Mouse (Mus musculus): ENCODE measurements around the gene Cntn5. TPM values are rescaled to one million over a fixed set of nuclear protein-coding genes. Genes with fewer than 3 reads are reported as not detected.

The Cntn5 gene
- total and polyA plus RNA-seq, 2 experiments from 2014 or later, result 17.6 TPM

GRCm38 (mm10) chr9:9937444-9938436 is 966.8 kb downstream of the Cntn5 start:
- no peaks in the 10 kb centered on the region for H3K36me3 ChIP-seq (ENCODE audit: insufficient read depth, low read length)
- TF ChIP-seq CTCF (IDR thresholded peaks at IDR 0.05; ENCODE audit: low read depth), result no peak
- no peaks in the 10 kb centered on the region for H3K27me3 ChIP-seq (ENCODE audit: insufficient read depth, low read length)
- H3K4me2 ChIP-seq (ENCODE audit: low read depth, low read length), result no peak overlapping the region
- H3K9me3 ChIP-seq (ENCODE audit: low read length), result no peaks in the 10 kb centered on the region
- no peak overlapping the region for H3K9ac ChIP-seq (replicated peaks; ENCODE audit: low read length)
- ATAC-seq, result no peak
- DNase-seq (ENCODE audit: low spot score), result no peak
- H3K27ac ChIP-seq, result no peak overlapping the region
- WGBS, result 86% methylated on average over 1 of the region's 1 CpGs
- H3K4me1 ChIP-seq (ENCODE audit: insufficient read depth, low read length), result no peaks in the 10 kb centered on the region
- no peak overlapping the region for H3K4me3 ChIP-seq (ENCODE audit: low read length)

- no peak for ATAC-seq
- WGBS, result 73% methylated on average over 3 of the region's 3 CpGs
- no peaks in the 10 kb centered on the region for H3K27me3 ChIP-seq (ENCODE audit: insufficient read depth, low read length)
Measured at GRCm38 (mm10) chr9:9920580-9920979, 984.0 kb downstream of the Cntn5 start.

GRCm38 (mm10) chr9:9899070-9899469 is 1005.5 kb downstream of the Cntn5 start:
- Histone ChIP-seq H3K36me3 (ENCODE audit: insufficient read depth, low read length) (no peaks in the 10 kb centered on the region), H3K9ac (replicated peaks; ENCODE audit: low read length) (no peak overlapping the region), H3K9me3 (ENCODE audit: low read length) (no peaks in the 10 kb centered on the region), H3K4me3 (ENCODE audit: low read length) (no peak overlapping the region), H3K4me2 (ENCODE audit: low read depth, low read length) (no peak overlapping the region), H3K27ac (no peak overlapping the region), H3K4me1 (ENCODE audit: insufficient read depth, low read length) (no peaks in the 10 kb centered on the region), H3K27me3 (ENCODE audit: insufficient read depth, low read length) (no peaks in the 10 kb centered on the region)
- ATAC-seq (peak; percentile 91), DNase-seq (ENCODE audit: low spot score) (peak; percentile 81)
- WGBS, result 36% methylated on average over 5 of the region's 5 CpGs
- no peak for TF ChIP-seq CTCF (IDR thresholded peaks at IDR 0.05; ENCODE audit: low read depth)

More at GRCm38 (mm10) chr9:9920580-9920979, 984.0 kb downstream of the Cntn5 start:
- Histone ChIP-seq H3K9me3 (ENCODE audit: low read length) (no peaks in the 10 kb centered on the region), H3K4me3 (ENCODE audit: low read length) (no peak overlapping the region), H3K4me2 (ENCODE audit: low read depth, low read length) (no peak overlapping the region), H3K4me1 (ENCODE audit: insufficient read depth, low read length) (no peaks in the 10 kb centered on the region), H3K9ac (replicated peaks; ENCODE audit: low read length) (no peak overlapping the region), H3K36me3 (ENCODE audit: insufficient read depth, low read length) (no peaks in the 10 kb centered on the region), H3K27ac (no peak overlapping the region)
- no peak for DNase-seq (ENCODE audit: low spot score)
- no peak for TF ChIP-seq CTCF (IDR thresholded peaks at IDR 0.05; ENCODE audit: low read depth)

GRCm38 (mm10) chr9:9886210-9886609 is 1018.4 kb downstream of the Cntn5 start:
- 91% methylated on average over 6 of the region's 6 CpGs for WGBS
- Histone ChIP-seq H3K4me3 (ENCODE audit: low read length) (no peak overlapping the region), H3K27ac (no peak overlapping the region), H3K9ac (replicated peaks; ENCODE audit: low read length) (no peak overlapping the region), H3K4me2 (ENCODE audit: low read depth, low read length) (no peak overlapping the region), H3K4me1 (ENCODE audit: insufficient read depth, low read length) (no peaks in the 10 kb centered on the region), H3K27me3 (ENCODE audit: insufficient read depth, low read length) (no peaks in the 10 kb centered on the region), H3K36me3 (ENCODE audit: insufficient read depth, low read length) (no peaks in the 10 kb centered on the region), H3K9me3 (ENCODE audit: low read length) (no peaks in the 10 kb centered on the region)
- ATAC-seq (no peak), DNase-seq (ENCODE audit: low spot score) (no peak)
- TF ChIP-seq CTCF (IDR thresholded peaks at IDR 0.05; ENCODE audit: low read depth), result no peak

- Histone ChIP-seq H3K4me3 (ENCODE audit: low read length) (no peak overlapping the region), H3K27ac (no peak overlapping the region), H3K9ac (replicated peaks; ENCODE audit: low read length) (no peak overlapping the region), H3K36me3 (ENCODE audit: insufficient read depth, low read length) (no peaks in the 10 kb centered on the region), H3K4me2 (ENCODE audit: low read depth, low read length) (no peak overlapping the region), H3K9me3 (ENCODE audit: low read length) (no peaks in the 10 kb centered on the region), H3K4me1 (ENCODE audit: insufficient read depth, low read length) (no peaks in the 10 kb centered on the region), H3K27me3 (ENCODE audit: insufficient read depth, low read length) (no peaks in the 10 kb centered on the region)
- 47% methylated on average over 8 of the region's 8 CpGs for WGBS
- TF ChIP-seq CTCF (IDR thresholded peaks at IDR 0.05; ENCODE audit: low read depth), result no peak
- DNase-seq (ENCODE audit: low spot score) (peak; percentile 34), ATAC-seq (no peak)
Measured at GRCm38 (mm10) chr9:9882779-9883383, 1021.7 kb downstream of the Cntn5 start.

- Histone ChIP-seq H3K9me3 (ENCODE audit: low read length) (no peaks in the 10 kb centered on the region), H3K27me3 (ENCODE audit: insufficient read depth, low read length) (no peaks in the 10 kb centered on the region), H3K27ac (no peak overlapping the region), H3K4me1 (ENCODE audit: insufficient read depth, low read length) (no peaks in the 10 kb centered on the region), H3K36me3 (ENCODE audit: insufficient read depth, low read length) (no peaks in the 10 kb centered on the region), H3K4me3 (ENCODE audit: low read length) (no peak overlapping the region), H3K4me2 (ENCODE audit: low read depth, low read length) (no peak overlapping the region), H3K9ac (replicated peaks; ENCODE audit: low read length) (no peak overlapping the region)
- 19% methylated on average over 7 of the region's 7 CpGs for WGBS
- ATAC-seq, result no peak
- TF ChIP-seq CTCF (IDR thresholded peaks at IDR 0.05; ENCODE audit: low read depth), result no peak
- DNase-seq (ENCODE audit: low spot score), result no peak
Measured at GRCm38 (mm10) chr9:9872112-9873035, 1032.2 kb downstream of the Cntn5 start.
